Mouse (Mus musculus) lung, adult 2 months (tissue): Measurements from ENCODE around the gene Lmtk2.

Source experiments
- CTCF ChIP-seq: fragments of 200-500 bp; IDR thresholded peaks from 2 replicates; pipeline ENCODE4 v1.5.1; 2011; ENCODE audit warnings: mild to moderate bottlenecking, low read length, control low read depth; ENCODE audit not compliant: insufficient read depth
- POLR2A ChIP-seq: fragments of 200-500 bp; IDR thresholded peaks from 2 replicates; pipeline ENCODE4 v1.6.1; 2011; ENCODE audit warnings: low read depth, mild to moderate bottlenecking, control low read depth, low read length, borderline replicate concordance; ENCODE audit errors: extremely low read depth

- no peak for TF ChIP-seq CTCF
- no peak for TF ChIP-seq POLR2A
These were observed 105.8 kb downstream of the Lmtk2 start for GRCm38 (mm10) chr5:144206069-144206468.
